Comparison of ENCODE assay signal across 22 mouse cellular contexts in genomic region chr13:60481946-60482345, GRCm38 (mm10).
DNase-seq lines count a peak whose midpoint lies in the region; ATAC-seq and TF ChIP-seq lines count a peak whose summit lies in the region.
"Had no signal": no experiment of that assay in that cellular context is flagged by ENCODE, and none has a peak within 500 bp of the region (broad histone marks: within the 10 kb centered on the region; RNA-seq: fewer than 3 reads in every experiment).

No protein-coding gene starts in this region.

- no peak overlapping the region for H3K4me3 ChIP-seq in heart, embryonic 12.5 days
- H3K4me3 ChIP-seq in kidney, embryonic 15.5 days (replicated peaks), result no peak overlapping the region
- no peak overlapping the region for H3K4me3 ChIP-seq in lung, embryonic 14.5 days (ENCODE audit: low read depth, low read length)
- no peak overlapping the region for H3K4me3 ChIP-seq in lung, postnatal 0 days (ENCODE audit: low read depth, low read length)
- H3K4me3 ChIP-seq: forebrain, embryonic 10.5 days; heart, adult 2 months; heart, embryonic 10.5 days; hindbrain, embryonic 13.5 days had no signal

- no peak overlapping the region for H3K4me2 ChIP-seq in heart, embryonic 12.5 days
- no peak overlapping the region for H3K4me2 ChIP-seq in kidney, embryonic 15.5 days
- no peak overlapping the region for H3K4me2 ChIP-seq in lung, embryonic 14.5 days
- H3K4me2 ChIP-seq in lung, postnatal 0 days (replicated peaks; ENCODE audit: low read depth, low read length), result no peak overlapping the region
- H3K4me2 ChIP-seq: hindbrain, embryonic 13.5 days had no signal

- H3K27me3 ChIP-seq in heart, embryonic 12.5 days (replicated peaks), result peaks cover 7% of the 10 kb centered on the region; the same call in 1 of the 2 replicates
- 0 out of 2 replicates have a peak, but pooled peaks cover 5% of the 10 kb centered on the region for H3K27me3 ChIP-seq in kidney, embryonic 15.5 days
- no peaks in the 10 kb centered on the region for H3K27me3 ChIP-seq in lung, embryonic 14.5 days (ENCODE audit: insufficient read depth, low read length)
- no peaks in the 10 kb centered on the region for H3K27me3 ChIP-seq in lung, postnatal 0 days (replicated peaks; ENCODE audit: insufficient read depth, low read length)
- H3K27me3 ChIP-seq: CH12.LX, Patski had no signal

- H3K27ac ChIP-seq in heart, embryonic 12.5 days (ENCODE audit: poor library complexity, severe bottlenecking), result no peak overlapping the region
- 0 out of 2 replicates have a peak overlapping the region, but pooled peaks have one; percentile 84 for H3K27ac ChIP-seq in kidney, embryonic 15.5 days
- no peak overlapping the region for H3K27ac ChIP-seq in lung, embryonic 14.5 days (ENCODE audit: low read depth)
- H3K27ac ChIP-seq in lung, postnatal 0 days (ENCODE audit: low read length), result no peak overlapping the region
- H3K27ac ChIP-seq: heart, adult 2 months; heart, embryonic 10.5 days; hindbrain, embryonic 13.5 days had no signal

- H3K9ac ChIP-seq in heart, embryonic 12.5 days, result no peak overlapping the region
- H3K9ac ChIP-seq in kidney, embryonic 15.5 days, result no peak overlapping the region
- no peak overlapping the region for H3K9ac ChIP-seq in lung, embryonic 14.5 days
- H3K9ac ChIP-seq in lung, postnatal 0 days (replicated peaks; ENCODE audit: low read depth), result no peak overlapping the region
- H3K9ac ChIP-seq: hindbrain, embryonic 13.5 days had no signal

- 93% methylated on average over 6 of the region's 6 CpGs for WGBS in heart, embryonic 12.5 days
- 92% methylated on average over 6 of the region's 6 CpGs for WGBS in kidney, embryonic 15.5 days
- WGBS in lung, embryonic 14.5 days, result 92% methylated on average over 6 of the region's 6 CpGs
- WGBS in lung, postnatal 0 days, result 96% methylated on average over 6 of the region's 6 CpGs

- peak; percentile 55 for DNase-seq in heart, adult 11 months
- DNase-seq in kidney, postnatal 10 days, result no peak
- DNase-seq in lung, embryonic 14.5 days, result no peak
- no peak for DNase-seq in lung, postnatal 0 days (ENCODE audit: low spot score)
- DNase-seq: adrenal gland, postnatal 10 days; adrenal gland, postnatal 36 days; B cell, adult 2 months; cerebellum, adult 18-20 months; cerebellum, adult 9-10 months; cerebellum, postnatal 14 days; gastrocnemius, postnatal 25 days; heart, adult 2 months had no signal

- no peak for TF ChIP-seq EP300 in lung, postnatal 0 days (IDR thresholded peaks at IDR 0.05)

- no peaks in the 10 kb centered on the region for H3K36me3 ChIP-seq in heart, embryonic 12.5 days
- no peaks in the 10 kb centered on the region for H3K36me3 ChIP-seq in kidney, embryonic 15.5 days
- no peaks in the 10 kb centered on the region for H3K36me3 ChIP-seq in lung, embryonic 14.5 days (ENCODE audit: insufficient read depth)
- no peaks in the 10 kb centered on the region for H3K36me3 ChIP-seq in lung, postnatal 0 days (ENCODE audit: insufficient read depth, low read length)
- H3K36me3 ChIP-seq: forebrain, embryonic 10.5 days; G1E; heart, embryonic 10.5 days; hindbrain, embryonic 13.5 days had no signal

- ATAC-seq in heart, embryonic 12.5 days (ENCODE audit: insufficient number of reproducible peaks, low FRiP score), result no peak
- no peak for ATAC-seq in kidney, embryonic 15.5 days (replicated peaks; ENCODE audit: low FRiP score)
- ATAC-seq in lung, embryonic 14.5 days (ENCODE audit: insufficient read depth), result no peak
- ATAC-seq in lung, postnatal 0 days, result no peak
- ATAC-seq: forebrain, embryonic 14.5 days; hindbrain, embryonic 16.5 days had no signal

- 0 out of 2 replicates have a peak, but pooled peaks have one; percentile 5 for TF ChIP-seq CTCF in lung, embryonic 14.5 days (IDR thresholded peaks at IDR 0.05; ENCODE audit: low read depth)
- TF ChIP-seq CTCF in lung, postnatal 0 days (IDR thresholded peaks at IDR 0.05), result no peak

- peaks cover 14% of the 10 kb centered on the region for H3K4me1 ChIP-seq in heart, embryonic 12.5 days (replicated peaks)
- H3K4me1 ChIP-seq in kidney, embryonic 15.5 days, result peaks cover 33% of the 10 kb centered on the region
- peaks cover 10% of the 10 kb centered on the region; the same call in 1 of the 2 replicates for H3K4me1 ChIP-seq in lung, embryonic 14.5 days (ENCODE audit: insufficient read depth)
- H3K4me1 ChIP-seq in lung, postnatal 0 days (ENCODE audit: insufficient read depth, low read depth, low read length), result peaks cover 11% of the 10 kb centered on the region; the same call in 1 of the 2 replicates

- peaks cover under 1% of the 10 kb centered on the region for H3K9me3 ChIP-seq in heart, embryonic 12.5 days (replicated peaks)
- no peaks in the 10 kb centered on the region for H3K9me3 ChIP-seq in kidney, embryonic 15.5 days (replicated peaks)
- H3K9me3 ChIP-seq in lung, embryonic 14.5 days (ENCODE audit: low read depth, low read length), result no peaks in the 10 kb centered on the region
- H3K9me3 ChIP-seq in lung, postnatal 0 days (ENCODE audit: low read length), result no peaks in the 10 kb centered on the region
- H3K9me3 ChIP-seq: heart, embryonic 10.5 days; hindbrain, embryonic 13.5 days had no signal
